Mouse (Mus musculus) brain, embryonic 14.5 days (tissue): ENCODE data around the gene Zfp11.

Experiments
- CTCF ChIP-seq: fragments of 200-500 bp; IDR thresholded peaks from 2 replicates; pipeline ENCODE4 v1.5.1; 2012; ENCODE audit warnings: inconsistent platforms, mild to moderate bottlenecking, moderate library complexity, borderline replicate concordance; ENCODE audit not compliant: insufficient read depth, insufficient read length; ENCODE audit errors: extremely low read depth
- POLR2A ChIP-seq: fragments of 200-500 bp; IDR thresholded peaks from 2 replicates; pipeline ENCODE4 v1.6.1; 2012; ENCODE audit warnings: mild to moderate bottlenecking, inconsistent platforms, borderline replicate concordance; ENCODE audit not compliant: poor library complexity, insufficient read depth, insufficient read length, severe bottlenecking; ENCODE audit errors: extremely low read depth

DNA sequence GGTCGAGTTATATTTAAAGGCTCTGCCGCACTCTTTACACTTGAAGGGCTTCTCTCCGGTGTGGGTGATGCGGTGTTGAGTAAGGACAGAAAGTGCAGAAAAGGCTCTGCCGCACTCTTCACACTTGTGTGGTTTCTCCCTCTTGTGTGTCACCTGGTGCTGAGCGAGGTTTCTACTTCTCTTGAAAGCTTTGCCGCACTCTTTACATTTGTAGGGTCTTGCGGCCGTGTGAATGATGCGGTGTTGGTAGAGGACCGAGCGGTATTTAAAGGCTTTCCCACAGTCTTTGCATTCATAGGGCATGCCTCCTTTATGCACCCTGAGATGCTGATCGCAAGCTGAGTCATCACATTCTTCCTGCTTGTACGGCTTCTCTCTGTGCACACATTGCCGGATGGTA is 12.0 kb downstream of the Zfp11 start:
- no peak for TF ChIP-seq CTCF
- no peak for TF ChIP-seq POLR2A
